Mouse (Mus musculus): Measurements from ENCODE around the gene Batf3. TPM values are rescaled to one million over a fixed set of nuclear protein-coding genes. Genes with fewer than 3 reads are reported as not detected.
A peak's percentile ranks its signal among the peaks of the same experiment; 100 is the strongest.

Batf3 gene
- total and polyA plus RNA-seq, 3 experiments: 42.5 to 50.4 (median 44.7) TPM

GRCm38 (mm10) chr1:191099772-191100291 lies 2.2 kb downstream of the Batf3 start:
- in situ Hi-C loops (cut with MboI; ENCODE audit: low pct_ligation_motif_present, low pct_unique_long_range_greater_than_20kb, low sequenced_read_pairs): loop anchor here (10.0 to 25.0 kb wide), 2 partner anchors 85 to 712 kb away; partner anchors contain the start of gene Nek2
- dilution Hi-C loops (cut with MboI; ENCODE audit: extremely low pct_ligation_motif_present, extremely low pct_unique_long_range_greater_than_20kb, low sequenced_read_pairs): no loop called here
- H3K27ac ChIP-seq (ENCODE audit: insufficient read depth, low read depth): peak overlapping the region; percentile 78

GRCm38 (mm10) chr1:191102730-191103370 lies 5.2 kb downstream of the Batf3 start:
- H3K9me3 ChIP-seq (replicated peaks; ENCODE audit: low read length): peaks cover 9% of the 10 kb centered on the region
- no peak for DNase-seq (ENCODE audit: extremely low read depth)
- TF ChIP-seq UBTF (IDR thresholded peaks at IDR 0.05; ENCODE audit: low read depth, low read length) (no peak), MAFK (IDR thresholded peaks at IDR 0.05; ENCODE audit: insufficient replicate concordance, low read length) (no peak), USF1 (IDR thresholded peaks at IDR 0.05; ENCODE audit: low read depth, low read length) (no peak), MAZ (IDR thresholded peaks at IDR 0.05; ENCODE audit: low read depth, low read length) (no peak), ELF1 (IDR thresholded peaks at IDR 0.05; ENCODE audit: low read depth, low read length) (no peak), POLR2AphosphoS2 (IDR thresholded peaks at IDR 0.05; ENCODE audit: low read depth, low read length) (no peak), RAD21 (IDR thresholded peaks at IDR 0.05; ENCODE audit: low read depth, low read length) (no peak)
- in situ Hi-C loops (cut with MboI; ENCODE audit: low pct_ligation_motif_present, low pct_unique_long_range_greater_than_20kb, low sequenced_read_pairs) (loop anchor here (25.0 kb wide), 1 partner anchor 709 kb away; the partner anchor contains the start of gene Nek2), dilution Hi-C loops (cut with MboI; ENCODE audit: extremely low pct_ligation_motif_present, extremely low pct_unique_long_range_greater_than_20kb, low sequenced_read_pairs) (no loop called here)
- no peak overlapping the region for H3K4me3 ChIP-seq (replicated peaks in 1 of 3; ENCODE audit: low read depth in 2 of 3, low read length in 2 of 3, poor library complexity in 1 of 3)
- peaks cover 6% of the 10 kb centered on the region; the same call in 1 of the 2 replicates for H3K79me2 ChIP-seq (replicated peaks; ENCODE audit: control insufficient read depth, extremely low read depth, insufficient read depth, poor library complexity, severe bottlenecking)
- H3K4me1 ChIP-seq (ENCODE audit: control insufficient read depth in 1 of 2, insufficient read depth in 2 of 2): peaks cover 19 to 53% of the 10 kb centered on the region in 2 experiments
- peaks cover 26 to 54% of the 10 kb centered on the region in 2 experiments for H3K36me3 ChIP-seq (replicated peaks in 1 of 2; ENCODE audit: control insufficient read depth in 1 of 2, insufficient read depth in 1 of 2, low read length in 1 of 2)
- no peak overlapping the region for H3K9ac ChIP-seq (ENCODE audit: insufficient read depth, low read depth)
- no peak overlapping the region for H3K27ac ChIP-seq (ENCODE audit: insufficient read depth, low read depth)
- no peak overlapping the region for H3K4me2 ChIP-seq (ENCODE audit: insufficient read depth, low read depth, poor library complexity, severe bottlenecking)
- no peaks in the 10 kb centered on the region for H3K27me3 ChIP-seq (replicated peaks)

More at GRCm38 (mm10) chr1:191099772-191100291, 2.2 kb downstream of the Batf3 start:
- H3K27me3 ChIP-seq (replicated peaks): no peaks in the 10 kb centered on the region
- H3K4me3 ChIP-seq (replicated peaks in 1 of 3; ENCODE audit: low read depth in 2 of 3, low read length in 2 of 3, poor library complexity in 1 of 3): peak overlapping the region; percentile 61 to 86 (median 66)
- DNase-seq (ENCODE audit: extremely low read depth): peak; percentile 76
- H3K4me1 ChIP-seq (ENCODE audit: control insufficient read depth in 1 of 2, insufficient read depth in 2 of 2): peaks cover 24 to 68% of the 10 kb centered on the region in 2 experiments
- peak overlapping the region; percentile 84 for H3K4me2 ChIP-seq (ENCODE audit: insufficient read depth, low read depth, poor library complexity, severe bottlenecking)
- TF ChIP-seq BHLHE40 (IDR thresholded peaks at IDR 0.05; ENCODE audit: low read depth, low read length) (peak; percentile 75), E2F4 (IDR thresholded peaks at IDR 0.05; ENCODE audit: insufficient replicate concordance, low read depth, low read length) (no peak), POLR2A (IDR thresholded peaks at IDR 0.05; ENCODE audit: low read depth, low read length) (no peak), JUN (IDR thresholded peaks at IDR 0.05; ENCODE audit: insufficient read depth, low read depth, low read length) (peak; percentile 73), RCOR1 (conservative IDR thresholded peaks at IDR 0.05; ENCODE audit: low read depth, low read length) (0 out of 2 replicates have a peak, but pooled peaks have one; percentile 21), RAD21 (IDR thresholded peaks at IDR 0.05; ENCODE audit: low read depth, low read length) (no peak), POLR2AphosphoS2 (IDR thresholded peaks at IDR 0.05; ENCODE audit: low read depth, low read length) (no peak), MEF2A (IDR thresholded peaks at IDR 0.05; ENCODE audit: borderline replicate concordance, low read depth, low read length) (peak; percentile 76), ZMIZ1 (IDR thresholded peaks at IDR 0.05; ENCODE audit: low read depth, low read length) (no peak), UBTF (IDR thresholded peaks at IDR 0.05; ENCODE audit: low read depth, low read length) (no peak), ETS1 (conservative IDR thresholded peaks at IDR 0.05; ENCODE audit: low read depth, low read length) (peak; percentile 88), USF2 (conservative IDR thresholded peaks at IDR 0.05; ENCODE audit: low read depth, low read length) (no peak), ZC3H11A (IDR thresholded peaks at IDR 0.05; ENCODE audit: low read depth, low read length) (no peak), NRF1 (IDR thresholded peaks at IDR 0.05; ENCODE audit: low read depth, low read length) (no peak), JUND (conservative IDR thresholded peaks at IDR 0.05; ENCODE audit: low read depth, low read length) (peak; percentile 77), CHD2 (IDR thresholded peaks at IDR 0.05; ENCODE audit: low read length) (no peak), CTCF (conservative IDR thresholded peaks at IDR 0.05 in 1 of 2, IDR thresholded peaks at IDR 0.05 in 1 of 2; ENCODE audit: low read depth in 2 of 2, low read length in 2 of 2) (no peak), ZKSCAN1 (IDR thresholded peaks at IDR 0.05; ENCODE audit: borderline replicate concordance, low read depth, low read length) (no peak), CHD1 (IDR thresholded peaks at IDR 0.05; ENCODE audit: low read depth, low read length) (0 out of 2 replicates have a peak, but pooled peaks have one; percentile 3), EP300 (IDR thresholded peaks at IDR 0.05; ENCODE audit: low read length) (peak; percentile 85), MAZ (IDR thresholded peaks at IDR 0.05; ENCODE audit: low read depth, low read length) (0 out of 2 replicates have a peak, but pooled peaks have one; percentile 46), MAFK (IDR thresholded peaks at IDR 0.05; ENCODE audit: insufficient replicate concordance, low read length) (0 out of 2 replicates have a peak, but pooled peaks have one; percentile 71), MYC (IDR thresholded peaks at IDR 0.05; ENCODE audit: low read depth, low read length) (0 out of 2 replicates have a peak, but pooled peaks have one; percentile 45), MAX (IDR thresholded peaks at IDR 0.05; ENCODE audit: low read length) (peak; percentile 22; the same call in 1 of the 2 replicates), GABPA (IDR thresholded peaks at IDR 0.05; ENCODE audit: insufficient replicate concordance, low read depth, low read length) (no peak), MXI1 (IDR thresholded peaks at IDR 0.05; ENCODE audit: low read depth, low read length) (peak; percentile 16; the same call in 1 of the 2 replicates), PAX5 (IDR thresholded peaks at IDR 0.05; ENCODE audit: low read length) (no peak), TBP (conservative IDR thresholded peaks at IDR 0.05; ENCODE audit: low read depth, low read length) (0 out of 2 replicates have a peak, but pooled peaks have one; percentile 40), ZNF384 (IDR thresholded peaks at IDR 0.05; ENCODE audit: low read depth, low read length) (peak; percentile 89), IRF4 (IDR thresholded peaks at IDR 0.05; ENCODE audit: low read depth, low read length) (peak; percentile 90), SIN3A (IDR thresholded peaks at IDR 0.05; ENCODE audit: low read length) (no peak; the same call in 1 of the 2 replicates), SMC3 (IDR thresholded peaks at IDR 0.05; ENCODE audit: low read depth, low read length) (no peak), ELF1 (IDR thresholded peaks at IDR 0.05; ENCODE audit: low read depth, low read length) (no peak), USF1 (IDR thresholded peaks at IDR 0.05; ENCODE audit: low read depth, low read length) (no peak), TCF12 (IDR thresholded peaks at IDR 0.05; ENCODE audit: low read depth, low read length) (peak; percentile 64), NELFE (IDR thresholded peaks at IDR 0.05; ENCODE audit: low read depth, low read length) (0 out of 2 replicates have a peak, but pooled peaks have one; percentile 8), KAT2A (IDR thresholded peaks at IDR 0.05; ENCODE audit: insufficient replicate concordance, low read length) (no peak)
- H3K9me3 ChIP-seq (replicated peaks; ENCODE audit: low read length): peaks cover 9% of the 10 kb centered on the region
- H3K79me2 ChIP-seq (replicated peaks; ENCODE audit: control insufficient read depth, extremely low read depth, insufficient read depth, poor library complexity, severe bottlenecking): peaks cover 6% of the 10 kb centered on the region; the same call in 1 of the 2 replicates
- peak overlapping the region; percentile 78 for H3K9ac ChIP-seq (ENCODE audit: insufficient read depth, low read depth)
- H3K36me3 ChIP-seq (replicated peaks in 1 of 2; ENCODE audit: control insufficient read depth in 1 of 2, insufficient read depth in 1 of 2, low read length in 1 of 2): peaks cover 18 to 30% of the 10 kb centered on the region in 2 experiments
